Mouse (Mus musculus) lung, postnatal 0 days (tissue): ENCODE data around the gene Rtn4rl1.

ENCODE experiments used
- CTCF ChIP-seq: IDR thresholded peaks from 2 replicates; pipeline ENCODE4 v1.5.1; 2016; ENCODE audit warnings: antibody characterized with exemption, mild to moderate bottlenecking
- EP300 ChIP-seq: IDR thresholded peaks from 2 replicates; pipeline ENCODE4 v1.6.1; 2016; ENCODE audit warnings: antibody characterized with exemption, mild to moderate bottlenecking, control low read depth

- TF ChIP-seq CTCF (peak; percentile 81), EP300 (no peak)
Measured at GRCm38 (mm10) chr11:75170136-75170751, 23.3 kb upstream of the Rtn4rl1 start.
